Mouse (Mus musculus): ENCODE data around the gene Chmp2a. TPM values are rescaled to one million over a fixed set of nuclear protein-coding genes. Genes with fewer than 3 reads are reported as not detected.

Chmp2a gene
- polyA plus RNA-seq, 1 experiment, result 116 TPM

GRCm38 (mm10) chr7:13035211-13035855 is 726 bp upstream of the Chmp2a start:
- no peak for DNase-seq (ENCODE audit: low read depth)

- no peak for DNase-seq (ENCODE audit: low read depth)
Observed at GRCm38 (mm10) chr7:13033451-13034147, 1.0 kb downstream of the Chmp2a start.

- DNase-seq (ENCODE audit: low read depth), result no peak
Observed at GRCm38 (mm10) chr7:13032541-13032940, 2.1 kb downstream of the Chmp2a start.

GRCm38 (mm10) chr7:13031983-13032382 is 2.6 kb downstream of the Chmp2a start:
- DNase-seq (ENCODE audit: low read depth), result no peak

- DNase-seq (ENCODE audit: low read depth), result no peak
Observed at GRCm38 (mm10) chr7:13031069-13031468, 3.5 kb downstream of the Chmp2a start.

- no peak for DNase-seq (ENCODE audit: low read depth)
Observed at GRCm38 (mm10) chr7:13028986-13029385, 5.6 kb downstream of the Chmp2a start.

- no peak for DNase-seq (ENCODE audit: low read depth)
Observed at GRCm38 (mm10) chr7:13025511-13026112, 9.0 kb downstream of the Chmp2a start.

- no peak for DNase-seq (ENCODE audit: low read depth)
Observed at GRCm38 (mm10) chr7:13024805-13025204, 9.8 kb downstream of the Chmp2a start.

- DNase-seq (ENCODE audit: low read depth), result no peak
Observed at GRCm38 (mm10) chr7:13023928-13024731, 10.5 kb downstream of the Chmp2a start.

- no peak for DNase-seq (ENCODE audit: low read depth)
Observed at GRCm38 (mm10) chr7:13022773-13023535, 11.7 kb downstream of the Chmp2a start.

- no peak for DNase-seq (ENCODE audit: low read depth)
Observed at GRCm38 (mm10) chr7:13015217-13015616, 19.4 kb downstream of the Chmp2a start.

- no peak for DNase-seq (ENCODE audit: low read depth)
Observed at GRCm38 (mm10) chr7:13014275-13014839, 20.2 kb downstream of the Chmp2a start.

- no peak for DNase-seq (ENCODE audit: low read depth)
Observed at GRCm38 (mm10) chr7:13013671-13014070, 20.9 kb downstream of the Chmp2a start.

- no peak for DNase-seq (ENCODE audit: low read depth)
Observed at GRCm38 (mm10) chr7:13010005-13010908, 24.4 kb downstream of the Chmp2a start, which contains the start of gene Zbtb45. TSS of gene Zbtb45 (minus strand) at chr7:13010034.

GRCm38 (mm10) chr7:13009143-13010004 is 25.2 kb downstream of the Chmp2a start:
- no peak for DNase-seq (ENCODE audit: low read depth)

GRCm38 (mm10) chr7:13007341-13008092 is 27.1 kb downstream of the Chmp2a start:
- DNase-seq (ENCODE audit: low read depth), result no peak

GRCm38 (mm10) chr7:13006531-13006930 is 28.1 kb downstream of the Chmp2a start:
- no peak for DNase-seq (ENCODE audit: low read depth)

GRCm38 (mm10) chr7:13006011-13006410 is 28.6 kb downstream of the Chmp2a start:
- DNase-seq (ENCODE audit: low read depth), result no peak

Data from gonadal fat pad, adult 2 months (tissue).